Mouse (Mus musculus) midbrain, embryonic 13.5 days (tissue): ENCODE results near the gene Neurod2. TPM values are rescaled to one million over a fixed set of nuclear protein-coding genes. Genes with fewer than 3 reads are reported as not detected.

ENCODE experiments used
- ATAC-seq: fragments of 200-750 bp; cut with Nextera tagmentation; 2 replicates; pipeline ENCODE4 v1.8.0; 2017; ENCODE audit warnings: mild to moderate bottlenecking, moderate TSS enrichment, moderate library complexity
- H3K27ac ChIP-seq: fragments of 300-500 bp; sonication (generic); 2 replicates; pipeline ENCODE4 v1.5.1; 2015; ENCODE audit warnings: inconsistent platforms, mild to moderate bottlenecking, moderate library complexity
- H3K27me3 ChIP-seq: fragments of 300-500 bp; sonication (generic); 2 replicates; pipeline ENCODE4 v1.6.1; 2015; ENCODE audit warnings: mild to moderate bottlenecking, inconsistent platforms
- H3K36me3 ChIP-seq: fragments of 300-500 bp; sonication (generic); 2 replicates; pipeline ENCODE4 v1.6.1; 2015; ENCODE audit warnings: mild to moderate bottlenecking, inconsistent platforms
- H3K4me1 ChIP-seq: fragments of 300-500 bp; sonication (generic); replicated peaks from 2 replicates; pipeline ENCODE4 v1.6.1; 2015; ENCODE audit warnings: inconsistent platforms
- H3K4me2 ChIP-seq: fragments of 300-500 bp; sonication (generic); replicated peaks from 2 replicates; pipeline ENCODE4 v1.6.1; 2015; ENCODE audit warnings: moderate library complexity, mild to moderate bottlenecking, inconsistent platforms
- H3K4me3 ChIP-seq: fragments of 300-500 bp; sonication (generic); replicated peaks from 2 replicates; pipeline ENCODE4 v1.5.1; 2015; ENCODE audit warnings: mild to moderate bottlenecking, inconsistent platforms
- H3K9ac ChIP-seq: fragments of 300-500 bp; sonication (generic); replicated peaks from 2 replicates; pipeline ENCODE4 v1.6.1; 2015; ENCODE audit warnings: mild to moderate bottlenecking, inconsistent platforms
- H3K9me3 ChIP-seq: fragments of 300-500 bp; sonication (generic); 2 replicates; pipeline ENCODE4 v1.6.1; 2016; ENCODE audit warnings: mild to moderate bottlenecking, inconsistent platforms
- WGBS: fragments of 180-500 bp; shearing (Covaris S2); methylation state at CpG from one replicate; pipeline ENCODE4 v1.1.7; 2015; 5-methylcytosine and 5-hydroxymethylcytosine counted together
- polyA plus RNA-seq: library from polyadenylated mRNA; unstranded; fragments of >200 nt; fragmentation: Nextera tagmentation; extraction: Ambion mirVana; gene quantifications from 2 replicates; pipeline ENCODE4 v1.2.1, GENCODE M21; 2015

The Neurod2 gene
- polyA plus RNA-seq, 1 experiment from 2014 or later: 9.3 TPM

- H3K27me3 ChIP-seq: peaks cover 82% of the 10 kb centered on the region
- no peaks in the 10 kb centered on the region for H3K9me3 ChIP-seq
- H3K36me3 ChIP-seq: no peaks in the 10 kb centered on the region
- no peak overlapping the region for H3K4me3 ChIP-seq
- peaks cover 26% of the 10 kb centered on the region for H3K4me1 ChIP-seq
- no peak for ATAC-seq
- whole genome bisulfite sequencing: 77% methylated on average over 18 of the region's 18 CpGs
- no peak overlapping the region for H3K9ac ChIP-seq
- H3K27ac ChIP-seq: no peak overlapping the region
- no peak overlapping the region for H3K4me2 ChIP-seq
These were observed 23.0 kb upstream of the Neurod2 start for GRCm38 (mm10) chr11:98352272-98352990.

GRCm38 (mm10) chr11:98349308-98349707, 19.9 kb upstream of the Neurod2 start:
- Histone ChIP-seq H3K4me1 (peaks cover 22% of the 10 kb centered on the region), H3K4me3 (peak overlapping the region; percentile 54), H3K4me2 (peak overlapping the region; percentile 97), H3K9me3 (no peaks in the 10 kb centered on the region), H3K9ac (peak overlapping the region; percentile 66; the same call in 1 of the 2 replicates), H3K27me3 (peaks cover 95% of the 10 kb centered on the region), H3K27ac (no peak overlapping the region), H3K36me3 (no peaks in the 10 kb centered on the region)
- no peak for ATAC-seq
- WGBS: 4% methylated on average over 9 of the region's 9 CpGs

GRCm38 (mm10) chr11:98348083-98348961, 18.9 kb upstream of the Neurod2 start, which contains the start of gene Ppp1r1b:
TSS of gene Ppp1r1b (plus strand) at chr11:98348404.
- WGBS: under 1% methylated on average over 55 of the region's 55 CpGs
- Histone ChIP-seq H3K36me3 (no peaks in the 10 kb centered on the region), H3K4me1 (peaks cover 22% of the 10 kb centered on the region), H3K4me3 (peak within 1 kb of the TSS; percentile 54), H3K9ac (peak within 1 kb of the TSS; percentile 66), H3K27me3 (peaks cover 95% of the 10 kb centered on the region), H3K9me3 (no peaks in the 10 kb centered on the region), H3K4me2 (peak within 1 kb of the TSS; percentile 97), H3K27ac (no peak within 1 kb of the TSS)
- ATAC-seq: peak; percentile 74

GRCm38 (mm10) chr11:98347385-98348082, 18.1 kb upstream of the Neurod2 start:
- peak overlapping the region; percentile 97 for H3K4me2 ChIP-seq
- WGBS: 3% methylated on average over 11 of the region's 12 CpGs
- H3K9ac ChIP-seq: peak overlapping the region; percentile 66; the same call in 1 of the 2 replicates
- no peaks in the 10 kb centered on the region for H3K36me3 ChIP-seq
- no peaks in the 10 kb centered on the region for H3K9me3 ChIP-seq
- peaks cover 87% of the 10 kb centered on the region for H3K27me3 ChIP-seq
- peaks cover 23% of the 10 kb centered on the region for H3K4me1 ChIP-seq
- no peak overlapping the region for H3K27ac ChIP-seq
- ATAC-seq: no peak
- H3K4me3 ChIP-seq: peak overlapping the region; percentile 54

GRCm38 (mm10) chr11:98346168-98346567, 16.7 kb upstream of the Neurod2 start:
- Histone ChIP-seq H3K4me2 (no peak overlapping the region), H3K9me3 (no peaks in the 10 kb centered on the region), H3K4me3 (no peak overlapping the region), H3K27me3 (peaks cover 87% of the 10 kb centered on the region), H3K9ac (no peak overlapping the region), H3K4me1 (peaks cover 32% of the 10 kb centered on the region), H3K27ac (no peak overlapping the region), H3K36me3 (no peaks in the 10 kb centered on the region)
- 6% methylated on average over 9 of the region's 9 CpGs for WGBS
- no peak for ATAC-seq

GRCm38 (mm10) chr11:98345253-98345652, 15.8 kb upstream of the Neurod2 start:
- 0% methylated on average over 14 of the region's 14 CpGs for WGBS
- Histone ChIP-seq H3K27ac (no peak overlapping the region), H3K27me3 (peaks cover 85% of the 10 kb centered on the region), H3K4me1 (peaks cover 32% of the 10 kb centered on the region), H3K9ac (no peak overlapping the region), H3K9me3 (no peaks in the 10 kb centered on the region), H3K36me3 (no peaks in the 10 kb centered on the region), H3K4me3 (0 out of 2 replicates have a peak overlapping the region, but pooled peaks have one; percentile 10), H3K4me2 (peak overlapping the region; percentile 40)
- ATAC-seq: no peak

- Histone ChIP-seq H3K4me3 (peak overlapping the region; percentile 24), H3K36me3 (no peaks in the 10 kb centered on the region), H3K9ac (0 out of 2 replicates have a peak overlapping the region, but pooled peaks have one; percentile 28), H3K4me1 (peaks cover 31% of the 10 kb centered on the region), H3K27me3 (peaks cover 85% of the 10 kb centered on the region), H3K9me3 (no peaks in the 10 kb centered on the region), H3K27ac (0 out of 2 replicates have a peak overlapping the region, but pooled peaks have one; percentile 9), H3K4me2 (peak overlapping the region; percentile 48)
- peak; percentile 63 for ATAC-seq
- 1% methylated on average over 29 of the region's 29 CpGs for WGBS
These were observed 12.8 kb upstream of the Neurod2 start for GRCm38 (mm10) chr11:98342000-98342945.

GRCm38 (mm10) chr11:98341174-98341573, 11.7 kb upstream of the Neurod2 start:
- H3K4me3 ChIP-seq: no peak overlapping the region
- no peaks in the 10 kb centered on the region for H3K9me3 ChIP-seq
- no peak overlapping the region for H3K4me2 ChIP-seq
- H3K36me3 ChIP-seq: no peaks in the 10 kb centered on the region
- H3K27ac ChIP-seq: no peak overlapping the region
- 68% methylated on average over 4 of the region's 4 CpGs for WGBS
- ATAC-seq: no peak
- no peak overlapping the region for H3K9ac ChIP-seq
- peaks cover 85% of the 10 kb centered on the region for H3K27me3 ChIP-seq
- peaks cover 27% of the 10 kb centered on the region for H3K4me1 ChIP-seq

- Histone ChIP-seq H3K36me3 (no peaks in the 10 kb centered on the region), H3K9ac (no peak overlapping the region), H3K27ac (no peak overlapping the region), H3K4me1 (peaks cover 27% of the 10 kb centered on the region), H3K4me3 (no peak overlapping the region), H3K9me3 (no peaks in the 10 kb centered on the region), H3K4me2 (no peak overlapping the region), H3K27me3 (peaks cover 86% of the 10 kb centered on the region)
- no peak for ATAC-seq
- WGBS: 11% methylated on average over 4 of the region's 4 CpGs
These were observed 11.1 kb upstream of the Neurod2 start for GRCm38 (mm10) chr11:98340597-98340996.

GRCm38 (mm10) chr11:98339679-98340287, 10.3 kb upstream of the Neurod2 start:
- H3K9me3 ChIP-seq: no peaks in the 10 kb centered on the region
- 5% methylated on average over 11 of the region's 11 CpGs for WGBS
- H3K27ac ChIP-seq: peak overlapping the region; percentile 79
- peak overlapping the region; percentile 66; the same call in 1 of the 2 replicates for H3K9ac ChIP-seq
- no peak for ATAC-seq
- peak overlapping the region; percentile 50 for H3K4me3 ChIP-seq
- peaks cover 33% of the 10 kb centered on the region for H3K4me1 ChIP-seq
- H3K27me3 ChIP-seq: peaks cover 87% of the 10 kb centered on the region
- H3K4me2 ChIP-seq: peak overlapping the region; percentile 85
- H3K36me3 ChIP-seq: no peaks in the 10 kb centered on the region
